Mouse (Mus musculus): Measurements from ENCODE around the gene Eva1c.

The Eva1c gene

DNA sequence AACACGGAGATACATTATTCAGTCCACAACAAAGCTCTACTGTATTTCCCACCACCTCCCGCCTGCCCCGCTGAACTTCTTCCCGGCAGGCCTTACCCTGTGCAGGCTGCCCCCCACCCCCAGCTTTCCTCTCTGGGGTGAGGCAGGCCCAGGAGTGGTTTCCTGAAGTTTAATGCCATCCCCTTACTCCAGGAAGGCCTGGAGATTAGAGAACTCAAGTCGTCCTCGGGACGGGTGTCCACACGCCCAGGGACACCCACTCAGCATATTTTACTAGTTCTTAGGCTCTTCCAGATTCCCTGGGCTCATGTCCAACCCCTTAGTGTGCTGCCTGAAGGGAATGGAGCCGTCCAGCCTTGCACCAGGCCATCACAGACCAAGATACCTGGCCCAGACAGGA, 39.1 kb downstream of the Eva1c start:
- no peak for DNase-seq (ENCODE audit: extremely low spot score)

DNA sequence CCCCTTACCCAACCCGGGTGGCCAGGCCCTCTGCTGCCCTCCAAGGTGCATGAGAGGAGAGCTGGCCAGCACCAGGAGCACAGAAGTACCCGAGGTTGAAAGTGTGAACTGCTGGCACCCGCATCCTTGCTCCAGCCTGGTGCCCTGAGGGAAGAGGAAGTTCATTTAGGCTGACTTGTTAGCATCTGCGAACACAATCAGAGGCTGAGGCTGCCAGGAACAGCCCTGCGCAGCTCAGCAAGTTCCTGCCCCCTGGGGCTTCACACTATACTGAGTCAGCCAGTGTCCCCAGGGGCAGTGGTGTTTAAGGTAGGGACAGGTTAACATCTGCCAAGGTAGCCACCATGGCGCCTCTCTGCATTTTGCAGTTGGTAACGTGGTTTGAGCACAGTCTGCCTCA, 41.6 kb downstream of the Eva1c start:
- DNase-seq (ENCODE audit: extremely low spot score) = no peak

DNA sequence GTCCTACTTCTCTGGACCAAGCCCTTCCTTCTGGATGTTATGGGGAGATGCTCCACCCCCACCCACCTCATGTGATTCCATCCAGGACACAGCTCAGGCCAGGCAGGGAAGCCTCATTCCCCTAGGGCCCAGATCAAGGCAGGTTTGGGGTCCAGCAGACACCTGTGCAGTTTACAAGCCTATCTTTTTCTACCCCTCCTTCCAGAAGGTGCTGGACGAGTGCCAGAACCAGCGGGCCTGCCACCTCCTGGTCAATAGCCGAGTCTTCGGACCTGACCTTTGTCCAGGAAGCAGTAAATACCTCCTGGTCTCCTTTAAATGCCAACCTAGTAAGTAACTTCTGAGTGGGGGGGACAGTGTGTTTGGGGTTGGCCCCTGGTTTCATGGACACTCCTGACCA, 42.8 kb downstream of the Eva1c start:
- no peak for DNase-seq (ENCODE audit: extremely low spot score)

DNA sequence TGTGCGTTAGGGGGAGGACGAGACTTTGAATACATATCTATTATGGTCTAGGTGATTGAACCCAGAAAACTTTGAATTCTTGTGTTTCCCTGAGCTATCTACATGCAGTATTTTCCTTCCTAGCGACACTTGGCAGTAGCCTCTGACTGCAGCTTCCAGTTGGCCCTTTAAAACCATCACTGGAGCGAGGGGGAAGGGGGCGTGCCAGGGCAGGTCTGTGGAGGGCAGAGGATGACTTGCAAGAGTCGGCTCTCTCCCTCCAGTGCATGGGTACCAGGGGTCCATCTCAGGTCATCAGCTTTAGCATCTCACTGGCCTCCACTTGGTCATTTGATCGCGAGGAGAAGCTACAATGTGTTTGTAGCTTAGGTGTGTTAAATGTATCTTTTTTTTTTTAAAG, 46.4 kb downstream of the Eva1c start:
- no peak for DNase-seq (ENCODE audit: extremely low spot score)

GRCm38 (mm10) chr16:90874536-90874935, 48.0 kb downstream of the Eva1c start:
- DNase-seq (ENCODE audit: extremely low spot score) = no peak

DNA sequence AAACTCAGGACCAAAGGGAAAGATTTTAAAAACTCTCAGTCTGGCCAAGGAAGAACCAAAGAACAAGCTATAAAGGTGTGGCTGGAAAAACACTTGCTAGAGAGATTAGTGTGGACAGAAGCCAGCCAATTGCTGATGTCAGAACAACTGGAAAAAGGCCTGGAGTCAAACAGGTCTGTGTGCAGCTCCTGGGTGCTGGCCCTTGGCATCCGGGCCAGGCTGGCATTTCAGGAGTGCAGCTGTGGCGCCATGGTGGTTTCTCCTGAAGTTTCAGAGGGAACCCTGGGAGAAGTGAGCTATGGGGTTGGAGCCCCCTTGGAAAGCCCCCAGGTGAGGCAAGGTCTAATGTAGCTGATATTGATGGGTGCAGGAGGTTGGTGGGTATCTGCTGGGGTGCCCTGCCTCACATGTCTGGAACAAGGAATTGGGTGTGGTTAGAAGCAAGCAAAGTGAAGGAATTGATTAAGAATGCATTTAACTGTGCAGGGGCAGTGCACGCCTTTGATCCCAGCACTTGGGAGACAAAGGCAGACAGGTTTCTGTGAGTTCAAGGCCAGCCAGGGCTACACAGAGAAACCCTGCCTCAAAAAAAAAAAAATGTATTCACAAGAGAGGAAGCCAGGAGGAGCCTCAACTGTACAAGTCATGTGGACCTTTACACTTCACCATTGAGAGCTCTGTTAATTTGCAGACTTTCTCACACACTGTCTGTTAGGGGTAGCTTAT, 51.8 kb downstream of the Eva1c start:
- no peak for DNase-seq (ENCODE audit: extremely low spot score)

- no peak for DNase-seq (ENCODE audit: extremely low spot score)
These were observed 56.0 kb downstream of the Eva1c start for GRCm38 (mm10) chr16:90882501-90882977.

DNA sequence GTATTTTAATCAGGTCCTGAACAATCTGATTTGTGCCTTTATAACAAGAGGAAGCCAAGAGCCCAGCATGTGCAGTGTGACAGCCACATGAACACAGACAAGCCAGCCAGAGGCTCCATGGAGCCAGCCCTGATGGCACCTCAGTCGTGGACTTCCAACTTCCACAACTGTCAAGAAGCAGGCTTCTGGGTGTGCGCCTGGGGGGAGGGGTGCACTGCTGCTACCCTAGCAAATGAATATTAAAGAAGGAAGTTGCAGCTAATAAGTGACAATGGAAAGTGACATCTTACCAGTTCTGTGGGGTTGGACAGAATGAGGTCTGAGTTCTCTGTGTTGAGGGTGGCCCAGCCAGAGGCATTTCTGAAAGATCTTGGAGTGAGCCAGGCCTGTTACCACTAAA, 58.8 kb downstream of the Eva1c start:
- DNase-seq (ENCODE audit: extremely low spot score) = no peak

- no peak for DNase-seq (ENCODE audit: extremely low spot score)
These were observed 59.5 kb downstream of the Eva1c start for GRCm38 (mm10) chr16:90885781-90886565.

DNA sequence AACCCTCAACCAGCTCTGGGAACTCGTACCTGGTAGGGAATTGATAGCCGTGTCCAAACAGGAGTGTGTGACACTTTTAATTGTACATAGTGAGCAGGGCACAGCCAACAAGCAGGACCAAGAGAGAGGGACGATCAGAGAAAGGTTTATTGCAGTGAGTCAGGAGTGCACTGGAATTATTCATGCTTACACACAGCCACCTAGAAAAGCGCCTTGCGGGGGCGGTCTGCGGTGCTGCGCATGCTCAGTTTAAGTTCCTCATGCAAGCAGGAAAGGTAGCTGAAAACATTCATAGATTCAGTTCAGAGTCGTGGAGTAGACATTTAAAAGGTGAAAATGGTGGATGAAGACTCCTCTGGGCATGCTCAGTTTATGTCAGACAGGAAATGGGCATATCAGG, 64.2 kb downstream of the Eva1c start:
- no peak for DNase-seq (ENCODE audit: extremely low spot score)

DNA sequence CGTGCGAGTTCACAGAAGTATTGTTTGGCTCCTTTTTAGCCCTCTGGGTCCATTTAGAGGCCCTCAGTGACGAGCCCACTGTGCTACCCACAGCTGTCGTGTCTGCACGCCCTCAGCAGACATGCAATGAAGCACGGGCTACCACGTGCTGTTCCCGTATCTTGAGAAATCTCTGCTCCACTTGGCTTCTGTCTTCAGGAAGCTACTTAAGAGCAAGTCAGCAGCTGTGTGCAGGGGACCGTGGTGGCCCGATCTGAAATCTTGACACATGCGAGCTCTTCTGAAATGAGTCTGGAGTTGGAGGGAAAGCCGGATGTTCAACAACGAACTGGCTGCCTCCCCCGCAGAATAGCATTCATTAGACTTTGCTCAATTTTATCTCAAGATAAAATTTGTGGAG, 65.1 kb downstream of the Eva1c start:
- DNase-seq (ENCODE audit: extremely low spot score) = no peak

DNA sequence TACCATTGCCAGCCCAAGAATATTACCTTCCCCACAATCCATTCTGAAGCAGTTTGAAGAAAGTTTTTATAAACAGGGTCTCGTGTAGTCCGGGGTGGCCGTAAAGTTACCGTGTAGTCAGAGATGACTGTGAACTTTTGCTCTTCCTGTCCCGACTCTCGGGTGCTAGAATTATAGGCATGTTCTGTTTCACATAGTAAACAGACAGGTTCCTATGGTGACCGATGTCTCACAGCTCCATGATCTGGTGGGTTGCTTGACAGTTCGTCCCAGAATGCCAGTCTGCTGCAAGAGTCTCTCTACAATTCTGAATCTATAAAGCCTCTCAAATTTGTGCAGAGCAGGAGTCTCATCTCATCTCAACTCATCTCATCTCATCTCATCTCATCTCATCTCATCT, 65.6 kb downstream of the Eva1c start:
- no peak for DNase-seq (ENCODE audit: extremely low spot score)

DNA sequence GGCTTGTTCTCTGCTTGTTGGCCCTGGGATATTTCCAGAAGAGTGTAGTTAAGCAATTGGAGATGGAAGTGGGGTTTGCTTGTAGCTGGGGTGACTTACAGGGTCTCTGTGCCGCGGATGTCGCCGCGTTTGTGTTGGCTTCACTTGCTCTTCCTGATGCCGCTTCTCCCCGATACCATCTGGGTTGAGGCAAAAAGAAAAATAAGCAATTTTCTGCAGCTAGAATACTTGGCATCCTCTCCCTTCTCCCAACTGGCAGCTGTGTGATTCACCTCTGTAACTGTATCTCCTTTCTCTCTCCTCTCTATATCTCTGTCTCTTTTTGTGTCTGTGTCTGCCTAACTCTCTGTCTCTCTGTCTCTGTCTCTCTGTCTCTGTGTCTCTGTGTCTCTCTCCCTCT, 66.5 kb downstream of the Eva1c start:
- no peak for DNase-seq (ENCODE audit: extremely low spot score)

- no peak for DNase-seq (ENCODE audit: extremely low spot score)
These were observed 67.3 kb downstream of the Eva1c start for GRCm38 (mm10) chr16:90893792-90894191.

- DNase-seq (ENCODE audit: extremely low spot score) = no peak
These were observed 71.1 kb downstream of the Eva1c start for GRCm38 (mm10) chr16:90897651-90898050.

DNA sequence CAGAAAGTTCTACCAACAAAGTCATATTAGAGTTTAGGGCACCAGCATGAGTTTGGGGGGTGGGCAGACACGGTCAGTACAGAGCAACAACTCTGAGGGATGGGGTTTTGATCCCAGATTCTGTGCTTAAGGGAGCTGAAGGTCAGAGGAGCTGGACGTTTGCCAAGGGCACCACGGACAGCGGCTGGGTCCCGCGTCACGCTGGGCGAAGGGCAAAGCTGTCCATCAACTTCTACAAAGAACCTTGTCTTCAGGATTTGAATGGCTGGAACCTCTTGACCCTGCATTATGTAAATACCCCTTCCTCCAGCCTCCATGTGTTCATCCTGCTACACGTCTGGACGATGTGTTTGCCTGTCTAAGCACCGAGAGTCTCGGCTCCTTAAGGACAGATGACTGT, 73.0 kb downstream of the Eva1c start:
- no peak for DNase-seq (ENCODE audit: extremely low spot score)

DNA sequence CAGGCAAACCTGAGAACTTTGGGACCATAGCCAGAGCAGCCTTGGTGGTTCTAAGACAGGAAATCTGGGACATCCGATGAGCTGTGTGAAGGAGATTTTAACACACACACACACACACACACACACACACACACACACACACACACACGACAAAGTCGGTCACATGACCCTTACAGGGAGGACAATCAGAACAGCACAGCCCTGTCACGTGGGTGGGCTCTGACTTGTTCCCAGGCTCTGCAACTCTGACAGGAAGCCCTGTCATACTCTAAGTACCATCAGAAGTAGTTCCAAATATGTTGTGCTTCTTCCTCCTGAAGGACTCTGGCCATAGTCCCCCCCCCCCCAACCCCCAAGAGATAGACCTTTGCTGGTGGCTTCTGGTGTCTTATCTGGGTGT, 74.8 kb downstream of the Eva1c start:
- no peak for DNase-seq (ENCODE audit: extremely low spot score)

GRCm38 (mm10) chr16:90903300-90903699, 76.8 kb downstream of the Eva1c start:
- DNase-seq (ENCODE audit: extremely low spot score) = no peak

DNA sequence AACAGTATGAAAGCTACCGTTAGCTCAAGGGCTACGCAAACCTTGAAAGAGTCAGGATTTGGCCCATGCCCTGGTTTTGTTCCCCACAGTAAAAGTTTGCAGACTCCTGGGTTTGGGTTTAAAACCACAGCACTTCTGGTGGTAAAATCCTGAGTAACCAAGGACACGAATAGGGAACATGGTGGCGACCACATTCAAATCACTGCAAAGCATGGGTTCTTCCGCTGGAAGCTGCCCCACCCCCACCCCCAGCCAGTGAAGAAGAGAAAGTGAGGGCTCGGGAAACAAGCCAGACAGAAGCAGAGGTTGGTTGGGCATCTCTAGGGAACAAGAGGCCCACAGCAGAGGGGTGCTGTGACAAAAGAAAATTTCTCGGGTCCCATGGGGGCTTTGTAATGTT, 80.7 kb downstream of the Eva1c start:
- no peak for DNase-seq (ENCODE audit: extremely low spot score)

DNA sequence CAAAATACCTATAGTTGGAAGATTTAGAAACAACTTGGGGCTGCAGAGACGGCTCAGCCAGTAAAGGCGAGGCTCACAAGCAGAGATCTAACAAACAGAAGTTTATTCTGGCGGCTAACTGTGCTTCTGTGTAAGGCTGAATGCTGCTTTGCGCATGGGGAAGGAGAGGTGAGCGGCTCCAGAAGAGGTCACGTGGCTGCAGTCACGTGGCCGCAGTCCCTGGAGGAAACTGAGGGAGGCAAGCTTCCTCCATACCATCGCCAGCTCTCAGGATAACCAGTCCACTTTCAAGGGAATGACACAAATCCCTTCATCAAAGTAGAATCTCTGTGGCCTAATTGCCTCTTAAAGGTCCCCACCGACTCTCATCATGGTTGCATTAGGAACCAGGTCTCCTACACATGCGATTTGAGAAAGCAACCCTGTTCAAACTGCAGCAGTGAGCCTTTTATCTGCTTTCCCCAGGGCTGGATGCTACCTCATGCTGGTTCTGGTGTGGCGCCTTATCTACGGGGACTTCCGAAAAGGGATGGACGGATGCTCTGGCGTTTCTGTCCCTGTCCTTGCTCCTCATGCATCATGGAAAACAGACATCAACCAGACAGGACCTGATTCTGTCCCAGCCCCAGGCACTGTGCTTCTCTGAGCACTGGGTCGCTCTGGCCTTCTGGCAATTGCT, 84.5 kb downstream of the Eva1c start:
- DNase-seq (ENCODE audit: extremely low spot score) = no peak

GRCm38 (mm10) chr16:90911766-90912165, 85.2 kb downstream of the Eva1c start:
- DNase-seq (ENCODE audit: extremely low spot score) = no peak

GRCm38 (mm10) chr16:90916040-90916481, 89.5 kb downstream of the Eva1c start:
- peak; percentile 37 for DNase-seq (ENCODE audit: extremely low spot score)

DNA sequence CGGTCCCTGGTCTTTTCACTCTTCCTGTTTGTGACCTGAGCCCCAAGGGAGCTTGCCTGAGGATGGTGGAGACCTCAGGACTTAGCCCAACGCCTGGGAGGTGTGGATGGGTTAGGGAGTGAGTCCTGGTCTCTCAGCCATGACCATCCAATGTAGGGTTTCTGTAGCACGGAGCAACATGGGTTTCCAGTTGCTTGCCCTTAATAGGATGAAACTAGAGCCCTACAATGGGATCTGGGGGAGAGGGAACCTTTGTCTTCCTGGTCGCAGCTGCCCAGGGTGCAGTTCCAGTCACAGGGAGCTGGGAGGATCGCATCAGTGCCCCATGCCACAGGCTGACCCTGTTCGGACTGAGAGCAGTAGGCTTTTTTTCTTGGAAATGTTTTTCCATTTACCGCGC, 90.6 kb downstream of the Eva1c start:
- DNase-seq (ENCODE audit: extremely low spot score) = no peak

Measured in embryo, embryonic 9.5 days (tissue).